Mouse (Mus musculus) CD4-positive helper T cell, adult 2 months (primary cell): ENCODE data around the gene Zfp574.

ENCODE experiments used
- DNase-seq: peaks from one replicate; pipeline ENCODE4 v3.0.0-alpha.2; 2012; ENCODE audit warnings: low read depth, missing footprints, low spot score

The Zfp574 gene

GRCm38 (mm10) chr7:25112178-25112955, 40.0 kb downstream of the Zfp574 start:
- DNase-seq, result no peak

- no peak for DNase-seq
Observed at GRCm38 (mm10) chr7:25112956-25113603, 40.7 kb downstream of the Zfp574 start.

- DNase-seq, result peak; percentile 86
Observed at GRCm38 (mm10) chr7:25120061-25120834, 47.9 kb downstream of the Zfp574 start.

GRCm38 (mm10) chr7:25121240-25121786, 48.9 kb downstream of the Zfp574 start:
- DNase-seq, result peak; percentile 45

GRCm38 (mm10) chr7:25125716-25126281, 53.4 kb downstream of the Zfp574 start:
- DNase-seq, result no peak

- DNase-seq, result no peak
Observed at GRCm38 (mm10) chr7:25127971-25128370, 55.6 kb downstream of the Zfp574 start.

GRCm38 (mm10) chr7:25129390-25129979, 57.1 kb downstream of the Zfp574 start:
- no peak for DNase-seq

- DNase-seq, result peak; percentile 49
Observed at GRCm38 (mm10) chr7:25130565-25130964, 58.2 kb downstream of the Zfp574 start.

GRCm38 (mm10) chr7:25131247-25131646, 58.9 kb downstream of the Zfp574 start:
- DNase-seq, result no peak

GRCm38 (mm10) chr7:25132318-25132960, 60.1 kb downstream of the Zfp574 start:
- peak; percentile 84 for DNase-seq
